Mouse (Mus musculus): Measurements from ENCODE around the gene Hspa1l. TPM values are rescaled to one million over a fixed set of nuclear protein-coding genes. Genes with fewer than 3 reads are reported as not detected.
A peak's percentile ranks its signal among the peaks of the same experiment; 100 is the strongest.

Gene Hspa1l
- polyA plus RNA-seq, 1 experiment from 2014 or later = 1.8 TPM

DNA sequence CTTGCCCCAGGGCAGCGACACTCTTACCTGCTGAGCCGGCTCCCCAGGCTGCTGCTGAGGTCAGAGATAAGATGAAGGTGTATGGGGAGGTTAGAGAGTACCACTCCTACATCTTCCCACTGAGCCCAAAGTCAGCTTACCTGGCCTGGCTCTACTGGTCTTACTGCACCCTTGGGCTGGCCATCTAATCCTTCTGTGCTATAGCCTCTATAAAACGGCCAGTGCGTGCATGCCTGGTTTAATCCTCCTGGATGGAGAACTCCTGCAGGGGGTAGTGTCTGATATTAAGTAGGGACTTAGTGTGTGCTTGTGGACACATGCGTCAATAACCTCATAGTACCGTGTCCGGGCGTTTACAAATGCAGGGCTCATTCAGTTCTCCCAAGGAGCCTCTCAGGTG is 48.0 kb downstream of the Hspa1l start:
- no peaks in the 10 kb centered on the region for H3K4me1 ChIP-seq (ENCODE audit: control insufficient read depth, insufficient read depth, low read length)
- 87% methylated on average over 8 of the region's 8 CpGs for WGBS
- H3K9ac ChIP-seq (ENCODE audit: low read length) = no peak overlapping the region
- H3K36me3 ChIP-seq (ENCODE audit: control insufficient read depth, insufficient read depth, low read length) = peaks cover 3% of the 10 kb centered on the region
- H3K4me2 ChIP-seq (ENCODE audit: low read depth) = no peak overlapping the region
- no peak for DNase-seq (ENCODE audit: low spot score)
- ATAC-seq (ENCODE audit: insufficient read depth, low FRiP score, low TSS enrichment) = no peak
- H3K27ac ChIP-seq (ENCODE audit: low read depth, low read length) = no peak overlapping the region
- no peak overlapping the region for H3K4me3 ChIP-seq (ENCODE audit: low read depth, low read length)
- H3K9me3 ChIP-seq (ENCODE audit: control insufficient read depth, low read length) = no peaks in the 10 kb centered on the region
- H3K27me3 ChIP-seq (ENCODE audit: control insufficient read depth, insufficient read depth, low read length) = no peaks in the 10 kb centered on the region

DNA sequence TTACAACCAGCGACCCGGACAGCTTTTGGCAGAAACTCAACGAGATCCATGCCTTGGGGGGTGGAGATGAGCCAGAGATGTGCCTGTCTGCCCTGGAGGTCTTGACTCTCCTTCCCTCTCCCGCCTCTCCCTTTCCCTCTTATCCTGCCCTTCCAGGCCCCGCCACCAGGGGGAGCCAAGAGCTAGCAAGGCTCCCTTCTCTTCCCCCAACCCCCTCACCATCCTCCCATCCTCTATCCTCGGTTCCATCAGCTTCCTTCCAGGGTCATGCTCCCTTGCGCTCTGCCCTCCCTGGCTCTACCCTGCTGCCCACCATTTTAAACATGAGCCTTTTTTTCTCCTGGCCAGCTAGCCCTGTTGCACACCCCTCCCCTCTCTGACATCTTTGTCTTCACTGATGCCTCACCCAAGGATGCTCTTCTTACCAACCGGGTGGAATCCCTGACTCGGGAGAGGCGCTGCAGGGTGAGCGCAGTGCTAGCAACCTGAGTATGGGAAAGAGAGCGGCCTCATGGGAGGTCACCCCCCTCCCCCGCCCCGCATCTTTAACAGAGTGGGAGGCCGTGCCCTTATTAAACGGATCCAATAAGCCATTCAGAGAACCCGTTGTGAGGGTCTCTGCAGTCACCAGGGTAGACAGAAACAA is 48.8 kb downstream of the Hspa1l start:
- Histone ChIP-seq H3K9ac (ENCODE audit: low read length) (peak overlapping the region; percentile 24; the same call in 1 of the 2 replicates), H3K4me2 (ENCODE audit: low read depth) (no peak overlapping the region), H3K27ac (ENCODE audit: low read depth, low read length) (no peak overlapping the region), H3K4me1 (ENCODE audit: control insufficient read depth, insufficient read depth, low read length) (no peaks in the 10 kb centered on the region), H3K36me3 (ENCODE audit: control insufficient read depth, insufficient read depth, low read length) (no peaks in the 10 kb centered on the region), H3K27me3 (ENCODE audit: control insufficient read depth, insufficient read depth, low read length) (no peaks in the 10 kb centered on the region), H3K4me3 (ENCODE audit: low read depth, low read length) (no peak overlapping the region), H3K9me3 (ENCODE audit: control insufficient read depth, low read length) (no peaks in the 10 kb centered on the region)
- WGBS = 14% methylated on average over 17 of the region's 17 CpGs
- ATAC-seq (ENCODE audit: insufficient read depth, low FRiP score, low TSS enrichment) = peak; percentile 51; the same call in 1 of the 2 replicates
- peak; percentile 92 for DNase-seq (ENCODE audit: low spot score)

DNA sequence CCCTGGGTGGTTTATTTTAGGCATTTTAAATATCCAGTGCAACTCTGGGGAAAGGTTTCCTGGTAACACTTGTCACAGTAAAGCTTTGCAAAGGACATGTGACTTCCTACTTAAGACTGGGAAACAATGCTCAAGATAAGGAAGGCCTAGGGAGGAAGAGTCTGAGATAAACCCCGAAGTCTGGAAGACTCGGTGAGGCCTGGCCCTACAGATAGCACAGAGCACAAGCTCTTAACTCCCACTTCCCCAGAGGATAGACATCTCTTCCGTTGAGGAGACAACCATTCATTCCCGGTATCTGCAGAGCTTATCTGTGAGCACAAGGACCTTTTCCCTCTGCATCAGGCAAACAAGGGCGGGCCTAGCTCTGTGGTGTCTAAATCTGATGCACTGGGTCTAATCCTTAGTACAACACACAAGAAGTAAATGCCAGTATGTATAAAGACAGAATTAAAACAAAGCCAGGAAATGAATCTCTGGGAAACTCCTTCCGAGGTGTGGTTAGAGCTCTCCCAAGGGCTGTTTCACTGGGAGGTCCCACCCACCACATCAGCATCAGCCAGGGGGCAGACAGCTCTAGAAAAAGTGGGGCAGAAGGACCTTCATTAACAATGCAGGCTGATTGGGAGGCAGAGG is 49.5 kb downstream of the Hspa1l start:
- H3K4me2 ChIP-seq (ENCODE audit: low read depth) = no peak overlapping the region
- H3K36me3 ChIP-seq (ENCODE audit: control insufficient read depth, insufficient read depth, low read length) = no peaks in the 10 kb centered on the region
- H3K27me3 ChIP-seq (ENCODE audit: control insufficient read depth, insufficient read depth, low read length) = no peaks in the 10 kb centered on the region
- no peak overlapping the region for H3K27ac ChIP-seq (ENCODE audit: low read depth, low read length)
- no peak overlapping the region for H3K9ac ChIP-seq (ENCODE audit: low read length)
- DNase-seq (ENCODE audit: low spot score) (no peak), ATAC-seq (ENCODE audit: insufficient read depth, low FRiP score, low TSS enrichment) (no peak)
- H3K9me3 ChIP-seq (ENCODE audit: control insufficient read depth, low read length) = no peaks in the 10 kb centered on the region
- 74% methylated on average over 6 of the region's 6 CpGs for WGBS
- no peak overlapping the region for H3K4me3 ChIP-seq (ENCODE audit: low read depth, low read length)
- H3K4me1 ChIP-seq (ENCODE audit: control insufficient read depth, insufficient read depth, low read length) = no peaks in the 10 kb centered on the region

DNA sequence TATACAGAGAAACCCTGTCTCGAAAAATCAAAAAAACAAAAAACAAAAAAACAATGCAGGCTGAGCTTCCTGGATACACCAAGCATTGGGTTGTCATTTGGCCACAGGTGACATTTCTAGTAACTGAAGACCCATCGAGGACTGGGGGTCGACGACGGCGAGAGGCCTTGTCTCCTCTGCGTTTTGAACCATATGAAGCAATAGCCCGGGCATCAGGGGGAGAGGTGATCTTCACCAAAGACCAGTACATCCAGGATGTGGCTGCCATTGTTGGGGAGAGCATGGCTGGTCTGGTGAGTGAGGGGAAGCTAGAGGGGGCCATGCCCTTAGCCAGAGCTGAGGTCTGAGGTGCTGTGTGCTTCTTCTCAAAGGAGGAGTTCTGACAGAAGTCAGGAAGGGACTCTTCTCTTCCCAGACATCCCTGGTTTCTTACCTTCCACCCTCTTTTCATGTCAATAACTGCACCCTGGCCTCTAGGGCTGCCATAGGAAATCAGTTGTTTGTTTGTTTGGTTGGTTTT is 50.1 kb downstream of the Hspa1l start:
- Histone ChIP-seq H3K4me1 (ENCODE audit: control insufficient read depth, insufficient read depth, low read length) (no peaks in the 10 kb centered on the region), H3K9ac (ENCODE audit: low read length) (no peak overlapping the region), H3K9me3 (ENCODE audit: control insufficient read depth, low read length) (no peaks in the 10 kb centered on the region), H3K36me3 (ENCODE audit: control insufficient read depth, insufficient read depth, low read length) (no peaks in the 10 kb centered on the region), H3K27me3 (ENCODE audit: control insufficient read depth, insufficient read depth, low read length) (no peaks in the 10 kb centered on the region), H3K27ac (ENCODE audit: low read depth, low read length) (no peak overlapping the region), H3K4me2 (ENCODE audit: low read depth) (no peak overlapping the region), H3K4me3 (ENCODE audit: low read depth, low read length) (no peak overlapping the region)
- ATAC-seq (ENCODE audit: insufficient read depth, low FRiP score, low TSS enrichment) (no peak), DNase-seq (ENCODE audit: low spot score) (no peak)
- 94% methylated on average over 8 of the region's 8 CpGs for WGBS

DNA sequence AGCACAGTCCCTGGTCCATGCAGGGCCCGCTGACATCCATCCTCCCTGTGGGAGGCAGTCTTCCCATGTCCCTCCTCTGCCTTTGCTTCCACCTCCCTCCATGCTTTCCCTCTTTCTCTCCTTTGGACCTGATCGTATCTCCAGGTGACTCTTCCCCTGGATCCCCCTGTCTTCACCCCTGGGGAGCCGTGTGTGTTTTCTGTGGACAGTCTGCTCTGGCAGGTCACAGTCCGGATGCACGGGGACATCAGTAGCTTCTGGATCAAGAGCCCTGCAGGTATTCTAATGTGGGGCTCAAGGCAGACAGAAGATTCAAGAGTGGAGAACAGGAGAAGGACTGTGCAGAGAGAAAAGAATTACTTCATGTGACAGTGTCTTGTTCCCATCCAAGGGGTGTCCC is 50.7 kb downstream of the Hspa1l start:
- no peaks in the 10 kb centered on the region for H3K9me3 ChIP-seq (ENCODE audit: control insufficient read depth, low read length)
- 0 out of 2 replicates have a peak, but pooled peaks cover 2% of the 10 kb centered on the region for H3K4me1 ChIP-seq (ENCODE audit: control insufficient read depth, insufficient read depth, low read length)
- H3K4me2 ChIP-seq (ENCODE audit: low read depth) = no peak overlapping the region
- H3K27me3 ChIP-seq (ENCODE audit: control insufficient read depth, insufficient read depth, low read length) = no peaks in the 10 kb centered on the region
- no peak overlapping the region for H3K4me3 ChIP-seq (ENCODE audit: low read depth, low read length)
- no peak overlapping the region for H3K27ac ChIP-seq (ENCODE audit: low read depth, low read length)
- H3K9ac ChIP-seq (ENCODE audit: low read length) = no peak overlapping the region
- WGBS = 84% methylated on average over 5 of the region's 5 CpGs
- DNase-seq (ENCODE audit: low spot score) = no peak
- ATAC-seq (ENCODE audit: insufficient read depth, low FRiP score, low TSS enrichment) = no peak
- H3K36me3 ChIP-seq (ENCODE audit: control insufficient read depth, insufficient read depth, low read length) = no peaks in the 10 kb centered on the region

DNA sequence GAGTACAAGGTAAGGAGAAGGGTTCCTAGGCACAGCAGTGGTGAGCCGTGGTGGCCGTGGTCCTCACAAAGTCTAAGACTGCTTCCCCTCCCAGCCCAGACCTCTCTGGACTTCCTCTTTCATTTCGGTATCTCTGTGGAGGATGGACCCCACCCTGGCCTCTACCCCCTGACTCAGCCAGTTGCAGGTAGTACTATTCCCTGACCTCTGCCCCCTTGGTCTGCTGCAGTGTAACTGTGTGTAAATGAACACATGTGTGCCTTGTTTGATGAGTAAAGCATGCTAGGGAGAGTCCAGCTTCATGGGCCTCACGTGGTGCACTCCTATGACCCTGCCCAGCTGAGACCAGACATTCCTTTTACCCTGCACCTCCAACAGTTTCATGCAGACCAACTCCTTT is 51.3 kb downstream of the Hspa1l start:
- 0 out of 2 replicates have a peak, but pooled peaks cover 2% of the 10 kb centered on the region for H3K4me1 ChIP-seq (ENCODE audit: control insufficient read depth, insufficient read depth, low read length)
- no peaks in the 10 kb centered on the region for H3K36me3 ChIP-seq (ENCODE audit: control insufficient read depth, insufficient read depth, low read length)
- WGBS = 88% methylated on average over 4 of the region's 4 CpGs
- no peaks in the 10 kb centered on the region for H3K9me3 ChIP-seq (ENCODE audit: control insufficient read depth, low read length)
- no peak for DNase-seq (ENCODE audit: low spot score)
- no peak overlapping the region; the same call in 1 of the 2 replicates for H3K9ac ChIP-seq (ENCODE audit: low read length)
- no peak overlapping the region for H3K4me2 ChIP-seq (ENCODE audit: low read depth)
- ATAC-seq (ENCODE audit: insufficient read depth, low FRiP score, low TSS enrichment) = no peak
- H3K27ac ChIP-seq (ENCODE audit: low read depth, low read length) = no peak overlapping the region
- no peaks in the 10 kb centered on the region for H3K27me3 ChIP-seq (ENCODE audit: control insufficient read depth, insufficient read depth, low read length)
- no peak overlapping the region for H3K4me3 ChIP-seq (ENCODE audit: low read depth, low read length)

DNA sequence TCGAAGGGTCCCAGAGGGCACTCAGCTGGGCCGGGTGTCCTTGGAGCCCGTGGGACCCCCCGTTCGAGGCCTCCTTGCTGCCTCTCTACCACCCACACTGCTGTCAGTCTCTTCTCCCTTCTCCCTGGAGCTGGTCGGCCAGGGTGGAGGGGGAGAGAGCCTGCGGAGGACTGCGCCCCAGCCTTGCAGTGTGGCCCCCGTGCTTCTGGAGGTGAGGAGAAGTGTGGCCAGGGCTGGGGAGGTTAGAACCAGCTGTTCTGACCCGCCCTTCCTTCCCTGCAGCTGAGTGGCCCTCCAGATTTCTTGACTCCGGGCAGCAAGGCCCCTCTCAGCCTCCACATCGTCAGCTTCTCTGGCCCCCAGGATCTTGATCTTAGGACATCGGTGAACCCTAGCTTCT is 51.8 kb downstream of the Hspa1l start:
- H3K36me3 ChIP-seq (ENCODE audit: control insufficient read depth, insufficient read depth, low read length) = no peaks in the 10 kb centered on the region
- no peak overlapping the region for H3K4me3 ChIP-seq (ENCODE audit: low read depth, low read length)
- H3K9me3 ChIP-seq (ENCODE audit: control insufficient read depth, low read length) = no peaks in the 10 kb centered on the region
- H3K4me2 ChIP-seq (ENCODE audit: low read depth) = no peak overlapping the region
- 84% methylated on average over 13 of the region's 13 CpGs for WGBS
- 0 out of 2 replicates have a peak, but pooled peaks cover 2% of the 10 kb centered on the region for H3K4me1 ChIP-seq (ENCODE audit: control insufficient read depth, insufficient read depth, low read length)
- ATAC-seq (ENCODE audit: insufficient read depth, low FRiP score, low TSS enrichment) (no peak), DNase-seq (ENCODE audit: low spot score) (no peak)
- H3K9ac ChIP-seq (ENCODE audit: low read length) = no peak overlapping the region
- H3K27ac ChIP-seq (ENCODE audit: low read depth, low read length) = no peak overlapping the region
- H3K27me3 ChIP-seq (ENCODE audit: control insufficient read depth, insufficient read depth, low read length) = no peaks in the 10 kb centered on the region

DNA sequence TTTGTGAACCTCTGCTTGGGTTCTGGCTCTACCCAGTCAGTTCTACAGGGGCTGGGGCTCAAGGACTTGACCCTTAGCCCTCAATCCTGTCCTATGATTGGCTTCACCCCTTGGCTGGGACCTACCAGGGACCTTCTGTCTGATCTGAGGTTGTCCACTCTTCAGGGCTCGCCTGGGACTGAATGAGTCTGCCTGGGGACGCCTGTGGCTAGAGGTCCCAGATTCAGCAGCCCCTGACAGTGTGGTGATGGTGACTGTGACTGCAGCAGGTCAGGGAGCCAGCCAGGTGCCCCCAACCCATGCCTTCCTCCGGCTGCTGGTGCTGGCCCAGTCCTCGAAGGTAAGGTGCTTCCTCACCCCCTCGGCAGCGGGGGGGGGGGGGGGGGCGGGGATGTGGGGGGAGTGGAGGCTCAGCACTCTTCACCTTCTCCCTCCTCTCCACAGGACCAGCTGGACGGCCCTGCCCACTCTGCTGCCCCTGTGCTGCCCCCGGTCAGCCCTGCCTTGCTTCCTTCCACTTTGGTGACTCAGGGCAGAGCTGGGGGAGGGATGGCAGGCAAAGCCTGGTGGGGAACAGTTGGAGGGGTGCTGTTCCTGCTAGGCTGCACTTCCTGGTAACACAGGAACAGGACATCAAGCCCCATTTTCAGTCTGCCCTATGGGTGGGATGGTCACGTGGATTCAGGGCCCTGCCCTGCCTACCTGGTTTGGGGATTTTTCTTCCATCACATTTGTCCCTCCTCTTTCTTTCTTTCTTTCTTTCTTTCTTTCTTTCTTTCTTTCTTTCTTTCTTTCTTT is 52.4 kb downstream of the Hspa1l start:
- ATAC-seq (ENCODE audit: insufficient read depth, low FRiP score, low TSS enrichment) = no peak
- H3K27ac ChIP-seq (ENCODE audit: low read depth, low read length) = no peak overlapping the region

More for the DNA sequence above, 52.4 kb downstream of the Hspa1l start:
- H3K4me3 ChIP-seq (ENCODE audit: low read depth, low read length) = no peak overlapping the region
- no peak for DNase-seq (ENCODE audit: low spot score)
- no peaks in the 10 kb centered on the region for H3K27me3 ChIP-seq (ENCODE audit: control insufficient read depth, insufficient read depth, low read length)
- H3K4me2 ChIP-seq (ENCODE audit: low read depth) = no peak overlapping the region
- H3K4me1 ChIP-seq (ENCODE audit: control insufficient read depth, insufficient read depth, low read length) = peaks cover 2% of the 10 kb centered on the region; the same call in 1 of the 2 replicates
- WGBS = 66% methylated on average over 6 of the region's 10 CpGs
- H3K36me3 ChIP-seq (ENCODE audit: control insufficient read depth, insufficient read depth, low read length) = no peaks in the 10 kb centered on the region
- no peaks in the 10 kb centered on the region for H3K9me3 ChIP-seq (ENCODE audit: control insufficient read depth, low read length)
- H3K9ac ChIP-seq (ENCODE audit: low read length) = no peak overlapping the region

Measured in neural tube, embryonic 11.5 days (tissue).